Mouse (Mus musculus) G1E (cell line): ENCODE results near the gene Elovl6.

Experiments used
- CTCF ChIP-seq: IDR thresholded peaks from 2 replicates; pipeline ENCODE4 v1.5.1; 2012; ENCODE audit warnings: low read depth, low read length, inconsistent platforms, mixed read lengths
- POLR2AphosphoS5 ChIP-seq: IDR thresholded peaks from 2 replicates; pipeline ENCODE4 v1.6.1; 2012; ENCODE audit warnings: low read depth, low read length, inconsistent platforms; ENCODE audit not compliant: insufficient replicate concordance
- TAL1 ChIP-seq: conservative IDR thresholded peaks from 2 replicates; pipeline ENCODE4 v1.6.1; 2012; ENCODE audit warnings: low read depth, low read length, inconsistent platforms, mixed read lengths

GRCm38 (mm10) chr3:129573609-129574008 lies 41.5 kb downstream of the Elovl6 start:
- no peak for TF ChIP-seq CTCF
- no peak for TF ChIP-seq TAL1
- TF ChIP-seq POLR2AphosphoS5, result no peak
